Mouse (Mus musculus) mouse embryonic stem cell (cell line): ENCODE measurements at regions not wholly inside any gene's neighbourhood (a gene's known extent, or its start where the extent isn't known, plus 50 kb on each side); places are given as distances from the start of the nearest gene placed in this dataset.

Source experiments
- in situ Hi-C, 2 experiments: fragments of 300-500 bp; cut with MboI; formaldehyde crosslinking; loops; 1 replicate in 1 of 2; 3 replicates in 1 of 2; pipeline ENCODE4 v1.14.3; 2019 to 2020; ENCODE audit warnings: low sequenced_read_pairs in 2 of 2, low pct_unique_long_range_greater_than_20kb in 1 of 2, mixed read lengths in 1 of 2; ENCODE audit not compliant: unreplicated experiment in 1 of 2

GRCm38 (mm10) chr9:59232682-59233081 lies 58.7 kb upstream of the Adpgk start:
- in situ Hi-C loops: loop anchor here in 1 of 2 experiments (25.0 kb wide), 1 partner anchor 320 kb away; no protein-coding TSS in a partner anchor

DNA sequence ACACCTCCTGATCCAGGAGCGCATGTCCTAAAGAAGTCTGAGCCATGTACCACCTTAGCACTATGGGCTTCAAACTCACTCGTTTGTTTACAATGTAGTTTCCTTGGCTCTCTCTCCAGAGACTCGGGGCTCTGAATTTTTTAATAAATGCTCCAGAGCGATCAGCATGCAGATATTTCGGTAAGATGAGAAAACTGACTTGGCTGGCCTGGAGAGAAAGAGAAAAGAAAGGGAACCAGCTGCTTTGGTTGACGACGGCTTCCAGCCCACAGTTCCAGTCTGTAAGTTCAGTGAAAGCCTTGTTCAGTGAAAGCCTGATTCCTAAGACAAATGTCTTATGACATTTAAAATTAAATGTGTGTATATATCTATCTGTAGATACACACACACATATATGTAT lies 59.4 kb upstream of the Adpgk start:
- in situ Hi-C loops: loop anchor here in 1 of 2 experiments (25.0 kb wide), 1 partner anchor 320 kb away; no protein-coding TSS in a partner anchor

GRCm38 (mm10) chr9:59231186-59231585 lies 60.2 kb upstream of the Adpgk start:
- in situ Hi-C loops: loop anchor here in 1 of 2 experiments (25.0 kb wide), 1 partner anchor 319 kb away; no protein-coding TSS in a partner anchor

DNA sequence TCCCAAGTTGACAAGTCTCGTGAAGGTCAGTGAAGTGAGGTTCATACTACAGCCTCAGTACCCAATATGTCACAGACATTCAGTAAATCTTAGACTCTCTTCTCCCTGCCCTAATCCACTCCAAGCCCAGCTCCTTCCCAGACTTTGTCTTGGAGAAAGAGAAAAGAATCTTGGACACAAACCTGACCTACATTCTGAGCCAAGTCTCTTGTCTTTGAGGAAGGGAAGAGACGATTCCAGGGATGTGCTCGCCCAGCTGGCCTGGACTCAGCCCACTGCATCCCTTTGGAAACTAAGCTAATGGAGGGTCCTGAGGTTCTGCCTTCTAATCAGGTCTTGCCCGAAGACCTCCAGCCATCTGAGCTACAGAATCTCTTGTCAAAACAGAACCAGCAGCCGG lies 61.2 kb upstream of the Adpgk start:
- in situ Hi-C loops: loop anchor here in 1 of 2 experiments (25.0 kb wide), 1 partner anchor 318 kb away; no protein-coding TSS in a partner anchor

- in situ Hi-C loops: loop anchor here in 1 of 2 experiments (25.0 kb wide), 1 partner anchor 316 kb away; no protein-coding TSS in a partner anchor
Observed at GRCm38 (mm10) chr9:59227948-59228347, 63.4 kb upstream of the Adpgk start.

DNA sequence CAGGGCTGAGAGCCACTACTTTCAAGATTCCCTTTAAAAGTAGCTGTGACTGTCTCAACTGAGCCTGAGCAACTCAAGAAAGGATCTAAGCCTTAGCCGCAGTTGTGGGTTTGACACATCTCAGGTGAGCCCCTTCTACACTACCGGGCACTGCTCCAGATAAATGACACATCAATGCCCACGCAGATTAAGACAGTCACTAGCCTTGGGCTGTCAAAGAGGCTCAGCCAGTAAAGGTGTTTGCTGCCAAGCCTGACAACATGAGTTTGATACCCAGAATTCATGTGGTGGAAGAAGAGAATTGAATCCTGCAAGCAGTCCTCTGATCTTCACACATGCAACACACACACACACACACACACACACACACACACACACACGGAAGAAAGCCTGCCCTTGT lies 65.0 kb upstream of the Adpgk start:
- in situ Hi-C loops: loop anchor here in 1 of 2 experiments (25.0 kb wide), 1 partner anchor 314 kb away; no protein-coding TSS in a partner anchor

DNA sequence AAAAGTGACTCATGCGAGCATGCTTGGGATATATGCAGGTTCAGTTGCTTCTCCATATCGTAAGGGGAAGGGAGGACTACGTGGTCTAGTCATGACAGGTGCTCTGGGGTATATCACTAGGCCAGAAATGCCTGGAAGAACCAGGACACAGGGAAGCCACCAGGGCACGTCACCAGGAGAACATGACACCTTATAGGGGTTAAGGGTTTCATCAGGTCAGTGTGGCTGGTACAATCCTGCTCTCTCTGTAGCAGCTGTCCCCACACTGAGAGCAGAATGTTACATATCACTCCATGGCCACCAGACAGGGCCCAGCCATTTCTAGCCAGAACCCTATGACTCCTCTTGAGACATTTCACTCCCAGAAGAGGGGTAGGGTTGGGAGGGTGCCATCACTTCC lies 72.1 kb upstream of the Adpgk start:
- in situ Hi-C loops: no loop called here

DNA sequence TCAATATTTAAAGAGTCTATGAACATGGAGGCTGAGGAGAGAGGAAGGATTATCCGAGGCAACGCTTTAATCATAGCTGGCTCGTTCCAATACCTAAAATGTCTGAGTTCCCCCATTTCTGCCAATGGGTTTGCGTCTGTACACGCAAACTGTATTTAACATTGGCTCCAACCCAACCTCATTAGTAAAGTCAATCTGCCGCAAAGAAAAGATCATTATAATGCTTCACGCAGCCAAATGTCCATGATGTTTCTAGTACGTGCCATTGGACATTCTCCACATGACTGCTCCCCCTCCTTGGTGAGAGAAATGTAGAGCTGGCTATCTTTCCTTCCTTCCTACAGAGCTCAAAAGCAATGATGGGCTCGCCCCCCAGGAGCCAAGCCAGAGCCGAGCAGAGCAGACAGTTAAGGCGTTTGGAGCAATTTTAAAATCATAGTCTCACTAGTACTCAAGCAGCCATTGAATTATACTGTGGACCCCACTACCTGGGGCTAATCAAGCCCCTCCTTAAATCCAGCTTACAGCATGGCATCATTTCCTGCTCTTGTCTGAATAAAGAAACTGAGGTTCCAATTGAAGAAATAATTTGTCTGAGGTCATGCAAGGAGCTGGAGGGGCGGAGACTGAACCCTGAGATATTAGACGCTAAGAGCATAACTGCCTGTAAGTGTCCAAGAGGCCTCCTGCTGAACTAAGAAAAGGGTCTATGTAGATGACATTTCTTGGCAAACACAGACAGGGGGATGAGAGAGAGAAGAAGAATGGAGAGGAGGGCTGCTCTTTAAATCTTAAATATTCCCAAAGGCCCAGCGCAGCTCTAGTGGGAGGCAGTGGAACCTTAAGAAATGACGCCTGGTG lies 88.5 kb upstream of the Adpgk start:
- in situ Hi-C loops: no loop called here

DNA sequence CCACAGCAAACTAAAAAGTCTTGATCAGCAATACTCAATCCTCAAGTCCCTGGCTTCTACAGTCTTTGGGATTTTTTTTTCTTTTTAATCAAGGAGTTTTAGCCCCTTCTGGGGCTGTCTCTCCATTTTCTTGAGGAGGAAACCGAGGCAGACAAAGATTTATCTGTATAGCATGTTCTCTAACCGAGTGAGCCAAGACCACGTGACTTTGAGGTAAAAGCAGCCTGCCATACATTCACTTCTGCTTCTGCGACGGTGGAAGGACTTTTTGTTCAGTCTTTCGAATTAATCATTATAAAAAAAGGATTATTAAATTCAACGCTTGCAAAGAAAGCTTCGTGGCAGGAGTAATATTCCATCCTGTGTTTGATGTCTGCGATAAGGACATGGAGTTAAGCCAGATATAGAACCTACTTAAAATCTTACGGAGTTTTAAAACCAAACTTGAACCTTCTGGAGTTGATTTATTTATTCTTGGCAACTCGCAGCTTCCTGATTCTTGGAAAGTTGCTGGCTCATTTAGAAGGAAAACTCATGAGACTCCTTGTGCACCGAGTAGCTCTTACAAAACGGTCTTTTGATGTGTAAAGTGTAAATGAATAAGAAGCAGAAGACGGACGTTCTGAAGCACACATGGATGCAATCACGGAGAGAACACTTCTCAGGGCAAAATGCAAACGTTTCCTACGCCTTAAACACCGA lies 91.7 kb upstream of the Adpgk start:
- in situ Hi-C loops: no loop called here

- in situ Hi-C loops: no loop called here
Observed at GRCm38 (mm10) chr9:59198221-59198875, 93.0 kb upstream of the Adpgk start.

DNA sequence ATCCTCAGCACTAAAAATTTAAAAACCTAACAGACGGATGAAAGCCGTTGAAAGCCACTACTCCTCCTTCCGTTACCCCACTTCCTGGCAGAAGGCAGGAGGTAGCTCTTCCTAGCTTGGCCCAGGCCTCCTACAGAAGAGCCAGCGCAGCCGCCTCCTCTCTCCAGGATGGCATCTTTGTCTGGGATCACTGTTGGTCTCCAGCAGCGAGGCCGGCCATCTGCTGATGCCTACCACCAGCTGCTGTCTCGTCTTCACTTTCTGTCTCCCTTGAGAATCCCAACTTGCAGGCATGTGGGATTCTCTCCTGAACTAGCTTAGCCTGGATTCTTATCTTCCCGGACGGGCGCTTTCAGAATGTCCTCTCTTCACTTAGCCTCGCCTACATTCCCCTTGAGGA lies 93.9 kb upstream of the Adpgk start:
- in situ Hi-C loops: no loop called here

- in situ Hi-C loops: no loop called here
Observed at GRCm38 (mm10) chr9:59193971-59194370, 97.4 kb upstream of the Adpgk start.

DNA sequence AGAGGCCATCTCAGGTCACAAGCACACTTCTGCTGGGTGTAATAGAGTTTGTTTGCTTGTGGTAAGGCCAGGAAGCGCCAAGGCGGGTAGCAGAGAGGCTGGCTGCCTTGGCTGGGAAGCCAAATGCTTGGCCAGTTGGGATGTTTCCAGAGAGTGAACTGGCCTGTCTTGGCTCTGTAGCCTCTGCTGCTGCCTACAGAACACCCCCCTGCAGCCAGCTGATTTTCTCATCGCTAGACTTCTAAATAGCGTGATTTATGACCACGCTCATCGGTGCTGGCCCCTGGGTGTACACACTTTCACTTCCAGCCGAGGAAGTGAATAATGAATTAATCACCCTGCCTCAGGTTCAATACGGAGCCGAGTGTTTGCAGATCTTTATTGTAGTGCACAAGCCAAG lies 102.2 kb upstream of the Adpgk start:
- in situ Hi-C loops: no loop called here

DNA sequence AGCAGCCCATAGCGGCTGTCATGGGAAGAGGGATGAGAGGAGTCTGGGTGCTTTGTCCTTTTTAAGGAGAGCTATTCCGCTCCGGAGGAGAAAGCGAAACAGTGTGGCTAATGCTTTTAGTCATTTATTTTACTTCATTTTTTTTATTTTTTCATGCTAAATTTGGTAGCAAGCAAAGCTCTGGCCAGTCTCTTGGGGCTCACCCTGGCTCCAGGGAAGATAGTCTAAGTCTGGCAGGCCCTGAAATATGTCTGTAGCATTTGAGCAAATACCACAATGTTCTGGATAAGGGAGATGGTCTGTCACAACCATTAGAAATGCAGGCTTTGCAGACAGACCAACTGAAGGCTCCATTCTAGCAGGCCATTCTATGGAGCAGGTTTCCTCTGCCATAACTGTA lies 102.9 kb upstream of the Adpgk start:
- in situ Hi-C loops: no loop called here

- in situ Hi-C loops: no loop called here
Observed at GRCm38 (mm10) chr9:59186326-59186725, 105.0 kb upstream of the Adpgk start.

GRCm38 (mm10) chr9:59184089-59184488 lies 107.3 kb upstream of the Adpgk start:
- in situ Hi-C loops: no loop called here

DNA sequence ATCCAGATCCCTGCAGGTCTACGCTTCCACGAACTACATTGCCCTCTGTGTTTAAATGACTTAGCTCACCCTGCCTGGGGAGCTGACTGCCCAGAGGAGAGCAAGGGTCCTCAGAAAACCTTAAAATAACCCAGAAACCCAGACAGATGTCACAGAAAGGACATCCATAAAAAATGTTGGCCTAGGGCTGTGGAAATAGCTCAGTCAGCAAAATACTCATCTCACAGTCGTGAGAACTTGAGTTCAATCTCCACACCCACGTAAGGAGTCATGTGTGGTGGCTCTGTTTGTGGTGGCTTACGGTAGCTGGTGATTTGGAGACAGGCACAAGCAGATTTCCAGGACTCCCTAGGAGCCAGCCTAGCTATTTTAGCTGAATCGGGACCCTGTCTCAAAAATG lies 108.5 kb upstream of the Adpgk start:
- in situ Hi-C loops: no loop called here

DNA sequence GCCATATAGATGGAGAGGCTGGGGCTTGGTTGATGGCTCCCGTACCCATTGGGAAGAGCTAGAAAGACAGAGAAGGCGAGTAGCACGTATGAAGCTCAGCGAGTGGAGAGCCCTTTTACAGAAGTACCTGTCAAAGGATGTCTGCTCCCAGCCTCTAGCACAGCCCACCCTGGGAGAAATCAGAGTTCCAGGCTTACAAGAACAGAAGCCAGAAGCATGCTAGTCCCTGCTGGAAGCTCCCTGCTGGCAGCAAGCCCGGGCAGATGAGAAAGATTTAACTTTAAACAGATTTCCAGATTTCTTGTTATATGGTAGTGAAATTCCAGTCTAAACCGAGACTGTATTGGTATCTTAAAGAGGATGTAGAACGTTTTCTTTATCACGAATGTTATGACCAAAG lies 108.9 kb upstream of the Adpgk start:
- in situ Hi-C loops: no loop called here

DNA sequence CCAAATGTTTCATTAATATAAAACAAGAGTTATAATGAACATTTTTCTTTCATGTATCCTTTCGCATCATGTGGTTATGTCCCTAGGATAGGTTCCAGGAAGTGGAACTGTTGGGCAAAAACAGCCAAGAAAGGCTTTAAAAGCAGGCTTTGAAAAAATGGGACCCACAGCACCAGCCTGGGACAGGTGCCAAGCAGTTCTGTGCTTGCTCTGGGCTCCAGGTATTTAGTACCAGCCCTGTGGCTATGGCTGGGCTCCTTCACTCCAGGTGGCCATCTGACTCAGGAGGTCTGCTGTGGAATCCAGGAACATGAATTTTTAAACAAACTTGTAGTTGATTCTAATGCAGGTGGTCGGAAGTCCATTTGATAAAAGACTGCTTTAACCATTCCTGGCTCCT lies 119.8 kb upstream of the Adpgk start:
- in situ Hi-C loops: no loop called here
